Mouse (Mus musculus) intestine, embryonic 14.5 days (tissue): Measurements from ENCODE around the gene Siae. TPM values are rescaled to one million over a fixed set of nuclear protein-coding genes. Genes with fewer than 3 reads are reported as not detected.

Experiments
- ATAC-seq: fragments of 200-750 bp; cut with Nextera tagmentation; replicated peaks from 2 replicates; pipeline ENCODE4 v1.8.0; 2017; ENCODE audit warnings: low read depth, moderate number of reproducible peaks, moderate TSS enrichment, moderate library complexity; ENCODE audit not compliant: low FRiP score, low TSS enrichment
- DNase-seq: peaks from one replicate; pipeline ENCODE4 v3.0.0-alpha.2; 2018; ENCODE audit warnings: low spot score
- H3K27ac ChIP-seq: fragments of 300-500 bp; sonication (generic); 2 replicates; pipeline ENCODE4 v1.5.1; 2014; ENCODE audit warnings: low read depth, mild to moderate bottlenecking, control low read depth
- H3K27me3 ChIP-seq: fragments of 300-500 bp; sonication (generic); replicated peaks from 2 replicates; pipeline ENCODE4 v1.6.1; 2014; ENCODE audit warnings: low read length, control low read depth; ENCODE audit not compliant: control insufficient read depth, insufficient read depth
- H3K36me3 ChIP-seq: fragments of 300-500 bp; sonication (generic); 2 replicates; pipeline ENCODE4 v1.6.1; 2014; ENCODE audit warnings: low read length, control low read depth; ENCODE audit not compliant: control insufficient read depth, insufficient read depth
- H3K4me1 ChIP-seq: fragments of 300-500 bp; sonication (generic); replicated peaks from 2 replicates; pipeline ENCODE4 v1.6.1; 2014; ENCODE audit warnings: low read length, control low read depth, mixed read lengths; ENCODE audit not compliant: control insufficient read depth, insufficient read depth
- H3K4me2 ChIP-seq: fragments of 300-500 bp; sonication (generic); 2 replicates; pipeline ENCODE4 v1.6.1; 2014; ENCODE audit warnings: low read length
- H3K4me3 ChIP-seq: fragments of 300-500 bp; sonication (generic); 2 replicates; pipeline ENCODE4 v1.5.1; 2014; ENCODE audit warnings: low read depth, low read length, control low read depth, mixed read lengths
- H3K9ac ChIP-seq: fragments of 300-500 bp; sonication (generic); 2 replicates; pipeline ENCODE4 v1.6.1; 2014; ENCODE audit warnings: mild to moderate bottlenecking, low read length
- H3K9me3 ChIP-seq: fragments of 300-500 bp; sonication (generic); 2 replicates; pipeline ENCODE4 v1.6.1; 2016; ENCODE audit warnings: low read length, control low read depth; ENCODE audit not compliant: control insufficient read depth
- WGBS: fragments of 180-500 bp; shearing (Covaris S2); extraction: QIAGEN DNeasy Blood & Tissue Kit; methylation state at CpG from one replicate; pipeline ENCODE4 v1.1.7; 2014; 5-methylcytosine and 5-hydroxymethylcytosine counted together
- polyA plus RNA-seq: library from polyadenylated mRNA; unstranded; fragments of >200 nt; fragmentation: Nextera tagmentation; extraction: Ambion mirVana; gene quantifications from 2 replicates; pipeline ENCODE4 v1.2.1, GENCODE M21; 2014

The Siae gene
- polyA plus RNA-seq, 1 experiment from 2014 or later = 12.2 TPM

GRCm38 (mm10) chr9:37545166-37545610 is 10.3 kb upstream of the Siae start:
- H3K9ac ChIP-seq = no peak overlapping the region
- H3K27ac ChIP-seq = no peak overlapping the region
- DNase-seq = no peak
- peak overlapping the region; percentile 63 for H3K4me2 ChIP-seq
- H3K27me3 ChIP-seq = peaks cover 43% of the 10 kb centered on the region
- 7% methylated on average over 15 of the region's 17 CpGs for WGBS
- peak overlapping the region; percentile 36 for H3K4me3 ChIP-seq
- no peaks in the 10 kb centered on the region for H3K36me3 ChIP-seq
- H3K4me1 ChIP-seq = peaks cover 6% of the 10 kb centered on the region
- ATAC-seq = no peak; the same call in 1 of the 2 replicates
- H3K9me3 ChIP-seq = no peaks in the 10 kb centered on the region

- no peak overlapping the region for H3K4me3 ChIP-seq
- WGBS = 14% methylated on average over 27 of the region's 27 CpGs
- H3K27me3 ChIP-seq = peaks cover 51% of the 10 kb centered on the region
- H3K4me2 ChIP-seq = no peak overlapping the region
- H3K36me3 ChIP-seq = no peaks in the 10 kb centered on the region
- H3K4me1 ChIP-seq = peaks cover 6% of the 10 kb centered on the region
- ATAC-seq (no peak), DNase-seq (no peak)
- H3K9ac ChIP-seq = no peak overlapping the region
- no peak overlapping the region for H3K27ac ChIP-seq
- no peaks in the 10 kb centered on the region for H3K9me3 ChIP-seq
Measured at GRCm38 (mm10) chr9:37545847-37546452, 9.5 kb upstream of the Siae start.

GRCm38 (mm10) chr9:37546889-37547288 is 8.6 kb upstream of the Siae start:
- Histone ChIP-seq H3K4me3 (no peak overlapping the region), H3K4me1 (peaks cover 6% of the 10 kb centered on the region), H3K4me2 (no peak overlapping the region), H3K36me3 (no peaks in the 10 kb centered on the region), H3K9ac (no peak overlapping the region), H3K27ac (no peak overlapping the region), H3K9me3 (no peaks in the 10 kb centered on the region), H3K27me3 (peaks cover 60% of the 10 kb centered on the region)
- ATAC-seq = no peak
- DNase-seq = no peak
- WGBS = 92% methylated on average over 1 of the region's 1 CpGs

- no peak overlapping the region for H3K4me2 ChIP-seq
- H3K9ac ChIP-seq = no peak overlapping the region
- ATAC-seq (no peak), DNase-seq (no peak)
- H3K9me3 ChIP-seq = no peaks in the 10 kb centered on the region
- H3K4me3 ChIP-seq = no peak overlapping the region
- 0 out of 2 replicates have a peak, but pooled peaks cover 2% of the 10 kb centered on the region for H3K4me1 ChIP-seq
- H3K27me3 ChIP-seq = peaks cover 68% of the 10 kb centered on the region
- 85% methylated on average over 1 of the region's 1 CpGs for WGBS
- no peaks in the 10 kb centered on the region for H3K36me3 ChIP-seq
- H3K27ac ChIP-seq = no peak overlapping the region
Measured at GRCm38 (mm10) chr9:37550435-37550834, 5.1 kb upstream of the Siae start.

- Histone ChIP-seq H3K9ac (no peak overlapping the region), H3K27ac (no peak overlapping the region), H3K9me3 (no peaks in the 10 kb centered on the region), H3K4me2 (peak overlapping the region; percentile 65), H3K36me3 (no peaks in the 10 kb centered on the region), H3K4me1 (0 out of 2 replicates have a peak, but pooled peaks cover 2% of the 10 kb centered on the region), H3K27me3 (peaks cover 56% of the 10 kb centered on the region), H3K4me3 (peak overlapping the region; percentile 30)
- WGBS = 3% methylated on average over 23 of the region's 23 CpGs
- DNase-seq (no peak), ATAC-seq (no peak)
Measured at GRCm38 (mm10) chr9:37551751-37552531, 3.6 kb upstream of the Siae start.

- Histone ChIP-seq H3K4me3 (peak within 1 kb of the TSS; percentile 30), H3K27ac (no peak within 1 kb of the TSS), H3K27me3 (peaks cover 48% of the 10 kb centered on the region), H3K9me3 (no peaks in the 10 kb centered on the region), H3K4me2 (peak within 1 kb of the TSS; percentile 65), H3K4me1 (0 out of 2 replicates have a peak, but pooled peaks cover 2% of the 10 kb centered on the region), H3K9ac (no peak within 1 kb of the TSS), H3K36me3 (no peaks in the 10 kb centered on the region)
- ATAC-seq = peak; percentile 93
- WGBS = 4% methylated on average over 31 of the region's 31 CpGs
- DNase-seq = peak; percentile 83
Measured at GRCm38 (mm10) chr9:37552536-37553293, 2.8 kb upstream of the Siae start, which contains the start of gene Nrgn. Gene Nrgn, minus strand, starts transcription at chr9:37552904.

- no peak for ATAC-seq
- Histone ChIP-seq H3K4me3 (no peak overlapping the region), H3K9me3 (no peaks in the 10 kb centered on the region), H3K4me1 (0 out of 2 replicates have a peak, but pooled peaks cover 2% of the 10 kb centered on the region), H3K9ac (no peak overlapping the region), H3K27ac (no peak overlapping the region), H3K27me3 (peaks cover 47% of the 10 kb centered on the region), H3K4me2 (no peak overlapping the region), H3K36me3 (no peaks in the 10 kb centered on the region)
- 75% methylated on average over 1 of the region's 1 CpGs for WGBS
- no peak for DNase-seq
Measured at GRCm38 (mm10) chr9:37554279-37554678, 1.2 kb upstream of the Siae start.

- ATAC-seq (no peak), DNase-seq (no peak)
- Histone ChIP-seq H3K36me3 (no peaks in the 10 kb centered on the region), H3K4me1 (0 out of 2 replicates have a peak, but pooled peaks cover 2% of the 10 kb centered on the region), H3K4me3 (no peak overlapping the region), H3K4me2 (no peak overlapping the region), H3K9me3 (no peaks in the 10 kb centered on the region), H3K27ac (no peak overlapping the region), H3K9ac (no peak overlapping the region), H3K27me3 (peaks cover 26% of the 10 kb centered on the region)
- WGBS = 73% methylated on average over 3 of the region's 3 CpGs
Measured at GRCm38 (mm10) chr9:37556366-37556765, 868 bp downstream of the Siae start.
